Mouse (Mus musculus) ZHBTc4 (cell line): ENCODE data around the gene Olfr796.

ENCODE experiments used
- DNase-seq: peaks from one replicate; pipeline ENCODE4 v3.0.0-alpha.2; 2011; ENCODE audit warnings: low read depth, low spot score

The Olfr796 gene

GRCm38 (mm10) chr10:129612470-129612869 lies at the start of gene Olfr796:
Gene Olfr796 (minus strand): TSS chr10:129612570.
- DNase-seq = no peak

DNA sequence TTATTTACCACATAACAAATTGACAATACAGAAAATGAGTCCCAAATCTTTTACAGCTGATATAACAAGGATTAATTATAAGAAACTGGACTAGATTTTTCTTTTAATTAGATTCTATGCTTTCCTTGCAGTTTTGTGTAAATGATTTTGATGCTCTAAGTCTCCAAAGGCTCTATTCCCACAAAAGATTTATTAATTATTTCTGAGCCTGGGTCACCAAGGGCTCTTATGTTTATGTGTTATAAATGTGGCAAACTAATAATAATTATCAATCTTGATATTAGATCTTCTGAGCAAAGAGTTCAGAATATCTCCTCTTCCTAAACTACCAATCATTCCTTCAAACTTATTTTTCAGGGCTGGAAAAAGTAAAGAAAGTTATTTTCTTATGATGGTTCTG lies 45.0 kb upstream of the Olfr796 start, which contains the start of gene Olfr800:
Gene Olfr800 (plus strand): TSS at position 301 of the 400 bp plus-strand sequence.
- no peak for DNase-seq

- DNase-seq = no peak
These were observed 39.4 kb upstream of the Olfr796 start for GRCm38 (mm10) chr10:129651763-129652162.

GRCm38 (mm10) chr10:129637184-129637583 lies 24.8 kb upstream of the Olfr796 start, which contains the start of gene Olfr799:
Gene Olfr799 (plus strand): TSS chr10:129637484.
- DNase-seq = no peak

- DNase-seq = no peak
These were observed 15.5 kb upstream of the Olfr796 start, which contains the start of gene Olfr798 for GRCm38 (mm10) chr10:129627834-129628233. Gene Olfr798 (minus strand): TSS chr10:129627934.

- no peak for DNase-seq
These were observed 10.9 kb upstream of the Olfr796 start for GRCm38 (mm10) chr10:129623251-129623650.

GRCm38 (mm10) chr10:129621724-129622123 lies 9.4 kb upstream of the Olfr796 start:
- DNase-seq = peak; percentile 18

DNA sequence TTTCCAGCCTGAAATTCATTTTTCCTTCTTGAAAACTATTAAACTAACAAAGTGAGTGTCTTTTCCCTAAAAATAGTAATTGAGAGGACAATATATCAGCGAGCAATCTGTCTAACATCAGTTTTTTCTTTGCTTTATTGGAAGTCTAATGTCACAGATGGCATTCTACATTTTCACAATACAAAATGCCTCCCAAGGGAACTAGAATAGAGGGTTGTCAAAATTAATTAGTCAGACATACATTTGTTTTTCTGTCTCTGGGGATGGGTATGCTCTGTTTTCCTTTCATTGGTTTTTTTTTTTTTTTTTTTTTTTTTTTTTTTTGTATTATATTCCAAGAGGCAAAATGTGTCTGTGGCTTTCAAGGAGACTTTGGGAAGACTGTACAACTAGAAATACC lies 35.3 kb downstream of the Olfr796 start:
- DNase-seq = no peak

GRCm38 (mm10) chr10:129567355-129567754 lies 45.0 kb downstream of the Olfr796 start, which contains the start of gene Olfr794:
Gene Olfr794 (plus strand): TSS chr10:129567655.
- DNase-seq = no peak
